Mouse (Mus musculus) small intestine, adult 2 months (tissue): ENCODE data around the gene AI464131. TPM values are rescaled to one million over a fixed set of nuclear protein-coding genes. Genes with fewer than 3 reads are reported as not detected.
A peak's percentile ranks its signal among the peaks of the same experiment; 100 is the strongest.

Experiments
- H3K27ac ChIP-seq: fragments of 200-500 bp; 2 replicates; pipeline ENCODE4 v1.5.1; 2012; ENCODE audit warnings: low read depth, low read length, control low read depth, inconsistent platforms; ENCODE audit not compliant: insufficient read depth
- H3K27me3 ChIP-seq: fragments of 200-500 bp; 2 replicates; pipeline ENCODE4 v1.6.1; 2012; ENCODE audit warnings: mild to moderate bottlenecking, moderate library complexity, low read length, inconsistent platforms; ENCODE audit not compliant: control insufficient read depth, insufficient read depth
- H3K36me3 ChIP-seq: fragments of 200-500 bp; 2 replicates; pipeline ENCODE4 v1.6.1; 2012; ENCODE audit warnings: mild to moderate bottlenecking, low read length, control low read depth, inconsistent platforms; ENCODE audit not compliant: control insufficient read depth, insufficient read depth
- H3K4me1 ChIP-seq: fragments of 200-500 bp; 2 replicates; pipeline ENCODE4 v1.6.1; 2012; ENCODE audit warnings: low read length, inconsistent platforms, mixed read lengths; ENCODE audit not compliant: control insufficient read depth, insufficient read depth, insufficient read length
- H3K4me3 ChIP-seq: fragments of 200-500 bp; 2 replicates; pipeline ENCODE4 v1.5.1; 2012; ENCODE audit warnings: low read depth, mild to moderate bottlenecking, control low read depth, inconsistent platforms, low read length, moderate library complexity
- CTCF ChIP-seq: fragments of 200-500 bp; IDR thresholded peaks from 2 replicates; pipeline ENCODE4 v1.5.1; 2012; ENCODE audit warnings: low read depth, mild to moderate bottlenecking, control low read depth, inconsistent platforms, low read length, moderate library complexity, mixed read lengths; ENCODE audit not compliant: insufficient replicate concordance, insufficient read length; ENCODE audit errors: extremely low read depth
- POLR2A ChIP-seq: fragments of 200-500 bp; IDR thresholded peaks from 2 replicates; pipeline ENCODE4 v1.6.1; 2012; ENCODE audit warnings: low read depth, mild to moderate bottlenecking, control low read depth, inconsistent platforms, low read length, moderate library complexity
- WGBS: fragments of 180-500 bp; shearing (Covaris S2); methylation state at CpG from one replicate; pipeline ENCODE4 v1.1.7; 2018; 5-methylcytosine and 5-hydroxymethylcytosine counted together
- polyA plus RNA-seq: library from polyadenylated mRNA; depleted of rRNA; stranded (reverse); fragments of >200 nt; gene quantifications from 2 replicates; pipeline ENCODE4 v1.2.3, GENCODE M21; 2012; rRNA removed

Gene AI464131
- polyA plus RNA-seq, result 4.6 and 10.2 TPM in 2 replicates

GRCm38 (mm10) chr4:41502986-41503412, at the start of gene AI464131:
AI464131 (minus strand) TSS chr4:41503076.
- TF ChIP-seq CTCF, result no peak
- TF ChIP-seq POLR2A, result no peak; the same call in 1 of the 2 replicates
- Histone ChIP-seq H3K4me3 (peak within 1 kb of the TSS; percentile 67), H3K27ac (peak within 1 kb of the TSS; percentile 10; the same call in 1 of the 2 replicates), H3K4me1 (peaks cover 15% of the 10 kb centered on the region), H3K36me3 (peaks cover 13% of the 10 kb centered on the region), H3K27me3 (peaks cover 3% of the 10 kb centered on the region)
- WGBS, result 1% methylated on average over 18 of the region's 18 CpGs

GRCm38 (mm10) chr4:41552529-41552928, 49.7 kb upstream of the AI464131 start:
- Histone ChIP-seq H3K36me3 (no peaks in the 10 kb centered on the region), H3K27ac (no peak overlapping the region), H3K27me3 (no peaks in the 10 kb centered on the region), H3K4me1 (no peaks in the 10 kb centered on the region; the same call in 1 of the 2 replicates), H3K4me3 (no peak overlapping the region)
- 28% methylated on average over 6 of the region's 6 CpGs for WGBS
- TF ChIP-seq CTCF (peak; percentile 77; the same call in 1 of the 2 replicates), POLR2A (no peak)

- TF ChIP-seq POLR2A (no peak), CTCF (no peak)
- no peaks in the 10 kb centered on the region for H3K27me3 ChIP-seq
- WGBS, result 85% methylated on average over 1 of the region's 1 CpGs
- H3K27ac ChIP-seq, result no peak overlapping the region
- H3K4me3 ChIP-seq, result no peak overlapping the region
- no peaks in the 10 kb centered on the region for H3K36me3 ChIP-seq
- no peaks in the 10 kb centered on the region for H3K4me1 ChIP-seq
Observed at GRCm38 (mm10) chr4:41547086-41547485, 44.2 kb upstream of the AI464131 start.

- TF ChIP-seq CTCF (no peak), POLR2A (no peak)
- H3K4me1 ChIP-seq, result no peaks in the 10 kb centered on the region
- H3K4me3 ChIP-seq, result no peak overlapping the region
- 18% methylated on average over 8 of the region's 8 CpGs for WGBS
- H3K36me3 ChIP-seq, result no peaks in the 10 kb centered on the region
- no peak overlapping the region for H3K27ac ChIP-seq
- no peaks in the 10 kb centered on the region for H3K27me3 ChIP-seq
Observed at GRCm38 (mm10) chr4:41545985-41546384, 43.1 kb upstream of the AI464131 start.

- TF ChIP-seq CTCF, result no peak
- TF ChIP-seq POLR2A, result no peak
- no peaks in the 10 kb centered on the region for H3K27me3 ChIP-seq
- H3K36me3 ChIP-seq, result no peaks in the 10 kb centered on the region
- no peak overlapping the region for H3K27ac ChIP-seq
- 81% methylated on average over 8 of the region's 8 CpGs for WGBS
- H3K4me3 ChIP-seq, result no peak overlapping the region
- no peaks in the 10 kb centered on the region for H3K4me1 ChIP-seq
Observed at GRCm38 (mm10) chr4:41542136-41542535, 39.3 kb upstream of the AI464131 start.

- Histone ChIP-seq H3K4me1 (no peaks in the 10 kb centered on the region), H3K27me3 (no peaks in the 10 kb centered on the region), H3K27ac (no peak overlapping the region), H3K36me3 (no peaks in the 10 kb centered on the region), H3K4me3 (no peak overlapping the region)
- TF ChIP-seq CTCF (no peak), POLR2A (no peak)
- whole genome bisulfite sequencing, result 65% methylated on average over 5 of the region's 5 CpGs
Observed at GRCm38 (mm10) chr4:41534866-41535265, 32.0 kb upstream of the AI464131 start.

GRCm38 (mm10) chr4:41532420-41532819, 29.5 kb upstream of the AI464131 start:
- H3K4me1 ChIP-seq, result no peaks in the 10 kb centered on the region
- 35% methylated on average over 6 of the region's 6 CpGs for WGBS
- no peak for TF ChIP-seq CTCF
- TF ChIP-seq POLR2A, result no peak
- no peak overlapping the region for H3K27ac ChIP-seq
- H3K36me3 ChIP-seq, result no peaks in the 10 kb centered on the region
- H3K4me3 ChIP-seq, result no peak overlapping the region
- no peaks in the 10 kb centered on the region for H3K27me3 ChIP-seq

- TF ChIP-seq CTCF (no peak), POLR2A (no peak)
- no peak overlapping the region for H3K4me3 ChIP-seq
- H3K4me1 ChIP-seq, result no peaks in the 10 kb centered on the region
- H3K27me3 ChIP-seq, result no peaks in the 10 kb centered on the region
- 25% methylated on average over 8 of the region's 8 CpGs for WGBS
- H3K27ac ChIP-seq, result no peak overlapping the region
- no peaks in the 10 kb centered on the region for H3K36me3 ChIP-seq
Observed at GRCm38 (mm10) chr4:41527996-41528395, 25.1 kb upstream of the AI464131 start.
